Mouse (Mus musculus) neural tube, embryonic 11.5 days (tissue): Measurements from ENCODE around the gene Ogg1. TPM values are rescaled to one million over a fixed set of nuclear protein-coding genes. Genes with fewer than 3 reads are reported as not detected.

ENCODE experiments used
- ATAC-seq: fragments of 200-750 bp; cut with Nextera tagmentation; 2 replicates; pipeline ENCODE4 v1.8.0; 2017; ENCODE audit warnings: moderate number of reproducible peaks, mild to moderate bottlenecking, moderate TSS enrichment, moderate library complexity; ENCODE audit not compliant: insufficient read depth, low FRiP score, low TSS enrichment
- DNase-seq: peaks from one replicate; pipeline ENCODE4 v3.0.0-alpha.2; 2015; ENCODE audit warnings: low spot score
- H3K27ac ChIP-seq: fragments of 300-500 bp; sonication (generic); 2 replicates; pipeline ENCODE4 v1.5.1; 2014; ENCODE audit warnings: low read depth, mild to moderate bottlenecking, low read length
- H3K27me3 ChIP-seq: fragments of 300-500 bp; sonication (generic); 2 replicates; pipeline ENCODE4 v1.6.1; 2014; ENCODE audit warnings: mild to moderate bottlenecking, low read length, mixed read lengths; ENCODE audit not compliant: control insufficient read depth, insufficient read depth
- H3K36me3 ChIP-seq: fragments of 300-500 bp; sonication (generic); 2 replicates; pipeline ENCODE4 v1.6.1; 2014; ENCODE audit warnings: mild to moderate bottlenecking, low read length, moderate library complexity, mixed read lengths; ENCODE audit not compliant: control insufficient read depth, insufficient read depth
- H3K4me1 ChIP-seq: fragments of 300-500 bp; sonication (generic); 2 replicates; pipeline ENCODE4 v1.6.1; 2014; ENCODE audit warnings: low read length, mixed read lengths; ENCODE audit not compliant: control insufficient read depth, insufficient read depth
- H3K4me2 ChIP-seq: fragments of 300-500 bp; sonication (generic); 2 replicates; pipeline ENCODE4 v1.6.1; 2014; ENCODE audit warnings: low read depth, mild to moderate bottlenecking, moderate library complexity
- H3K4me3 ChIP-seq: fragments of 300-500 bp; sonication (generic); 2 replicates; pipeline ENCODE4 v1.5.1; 2014; ENCODE audit warnings: low read depth, low read length
- H3K9ac ChIP-seq: fragments of 300-500 bp; sonication (generic); 2 replicates; pipeline ENCODE4 v1.6.1; 2014; ENCODE audit warnings: mild to moderate bottlenecking, low read length
- H3K9me3 ChIP-seq: fragments of 300-500 bp; sonication (generic); 2 replicates; pipeline ENCODE4 v1.6.1; 2016; ENCODE audit warnings: low read length; ENCODE audit not compliant: control insufficient read depth
- WGBS: fragments of 180-500 bp; shearing (Covaris S2); extraction: QIAGEN DNeasy Blood & Tissue Kit; methylation state at CpG from one replicate; pipeline ENCODE4 v1.1.7; 2014; 5-methylcytosine and 5-hydroxymethylcytosine counted together
- polyA plus RNA-seq: library from polyadenylated mRNA; unstranded; fragments of >200 nt; fragmentation: Nextera tagmentation; extraction: Ambion mirVana; gene quantifications from 2 replicates; pipeline ENCODE4 v1.2.1, GENCODE M21; 2014

Ogg1 gene
- polyA plus RNA-seq, 1 experiment from 2014 or later: 13.1 TPM

GRCm38 (mm10) chr6:113334216-113334615 is 7.4 kb downstream of the Ogg1 start:
- Histone ChIP-seq H3K27ac (no peak overlapping the region), H3K27me3 (no peaks in the 10 kb centered on the region), H3K4me1 (no peaks in the 10 kb centered on the region), H3K4me3 (no peak overlapping the region), H3K9ac (no peak overlapping the region), H3K4me2 (no peak overlapping the region), H3K9me3 (no peaks in the 10 kb centered on the region), H3K36me3 (peaks cover 7% of the 10 kb centered on the region; the same call in 1 of the 2 replicates)
- ATAC-seq (no peak), DNase-seq (no peak)
- 79% methylated on average over 6 of the region's 6 CpGs for WGBS

GRCm38 (mm10) chr6:113336852-113337620 is 10.3 kb downstream of the Ogg1 start:
- WGBS: 85% methylated on average over 8 of the region's 8 CpGs
- 0 out of 2 replicates have a peak, but pooled peaks cover 2% of the 10 kb centered on the region for H3K4me1 ChIP-seq
- no peaks in the 10 kb centered on the region for H3K27me3 ChIP-seq
- peaks cover 7% of the 10 kb centered on the region; the same call in 1 of the 2 replicates for H3K36me3 ChIP-seq
- H3K9me3 ChIP-seq: no peaks in the 10 kb centered on the region
- no peak for ATAC-seq
- H3K27ac ChIP-seq: no peak overlapping the region
- no peak overlapping the region for H3K4me3 ChIP-seq
- DNase-seq: no peak
- no peak overlapping the region for H3K4me2 ChIP-seq
- no peak overlapping the region for H3K9ac ChIP-seq

DNA sequence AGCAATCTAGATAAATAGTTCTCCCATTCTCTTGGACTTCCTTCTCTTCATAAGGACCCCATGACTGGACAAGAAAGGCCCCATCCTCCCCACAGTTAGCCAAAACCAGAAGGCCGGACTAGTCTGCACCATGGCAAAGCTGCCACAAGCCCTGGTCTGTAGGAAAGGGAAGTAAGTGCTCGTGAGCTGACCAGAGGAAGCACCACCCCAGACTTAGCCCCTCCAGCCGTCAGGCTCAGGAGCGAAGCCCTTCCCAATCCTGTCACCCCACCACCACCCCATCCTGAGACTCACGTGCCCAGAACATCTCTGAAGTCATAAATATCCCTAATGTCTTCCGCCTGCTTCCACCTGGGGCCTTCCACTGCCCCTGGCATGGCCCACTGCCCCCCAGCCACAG is 14.8 kb downstream of the Ogg1 start:
- ATAC-seq (no peak), DNase-seq (no peak)
- no peaks in the 10 kb centered on the region for H3K9me3 ChIP-seq
- 81% methylated on average over 6 of the region's 6 CpGs for WGBS
- no peak overlapping the region for H3K4me3 ChIP-seq
- H3K36me3 ChIP-seq: no peaks in the 10 kb centered on the region
- H3K27me3 ChIP-seq: no peaks in the 10 kb centered on the region
- H3K9ac ChIP-seq: no peak overlapping the region
- H3K27ac ChIP-seq: no peak overlapping the region
- H3K4me2 ChIP-seq: no peak overlapping the region
- peaks cover 7% of the 10 kb centered on the region for H3K4me1 ChIP-seq

DNA sequence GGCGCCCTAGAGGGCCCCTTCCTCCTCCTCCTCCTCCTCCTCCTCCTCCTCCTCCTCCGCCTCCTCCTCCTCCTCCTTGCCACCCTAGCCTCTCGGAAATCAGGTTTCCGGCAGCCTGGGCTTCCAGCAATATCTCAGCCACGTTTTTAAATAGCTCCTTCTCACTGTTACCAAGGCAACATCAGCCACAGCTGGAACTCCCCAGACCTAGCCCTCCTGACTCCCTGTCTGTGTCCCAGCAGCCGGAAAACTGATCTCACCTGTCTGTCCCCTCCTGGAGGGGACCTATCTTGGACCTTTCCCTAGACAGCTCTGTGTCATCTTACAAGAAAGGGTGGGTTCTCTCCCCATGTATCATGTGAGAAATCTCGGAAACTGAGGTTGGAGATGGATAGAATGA is 15.5 kb downstream of the Ogg1 start:
- 42% methylated on average over 4 of the region's 7 CpGs for WGBS
- no peak overlapping the region for H3K4me3 ChIP-seq
- H3K4me1 ChIP-seq: peaks cover 7% of the 10 kb centered on the region
- H3K9me3 ChIP-seq: no peaks in the 10 kb centered on the region
- no peak overlapping the region for H3K4me2 ChIP-seq
- no peak overlapping the region for H3K9ac ChIP-seq
- H3K36me3 ChIP-seq: no peaks in the 10 kb centered on the region
- DNase-seq (no peak), ATAC-seq (no peak)
- H3K27ac ChIP-seq: no peak overlapping the region
- no peaks in the 10 kb centered on the region for H3K27me3 ChIP-seq

GRCm38 (mm10) chr6:113343177-113344092 is 16.7 kb downstream of the Ogg1 start, which contains the start of gene Camk1:
Gene Camk1, minus strand, starts transcription at chr6:113343984.
- H3K9me3 ChIP-seq: no peaks in the 10 kb centered on the region
- H3K4me2 ChIP-seq: peak within 1 kb of the TSS; percentile 93
- H3K36me3 ChIP-seq: no peaks in the 10 kb centered on the region
- H3K4me1 ChIP-seq: peaks cover 7% of the 10 kb centered on the region
- DNase-seq: peak; percentile 76
- peak; percentile 83; the same call in 1 of the 2 replicates for ATAC-seq
- 15% methylated on average over 32 of the region's 32 CpGs for WGBS
- H3K9ac ChIP-seq: peak within 1 kb of the TSS; percentile 86
- H3K27ac ChIP-seq: no peak within 1 kb of the TSS
- peak within 1 kb of the TSS; percentile 50 for H3K4me3 ChIP-seq
- H3K27me3 ChIP-seq: no peaks in the 10 kb centered on the region

DNA sequence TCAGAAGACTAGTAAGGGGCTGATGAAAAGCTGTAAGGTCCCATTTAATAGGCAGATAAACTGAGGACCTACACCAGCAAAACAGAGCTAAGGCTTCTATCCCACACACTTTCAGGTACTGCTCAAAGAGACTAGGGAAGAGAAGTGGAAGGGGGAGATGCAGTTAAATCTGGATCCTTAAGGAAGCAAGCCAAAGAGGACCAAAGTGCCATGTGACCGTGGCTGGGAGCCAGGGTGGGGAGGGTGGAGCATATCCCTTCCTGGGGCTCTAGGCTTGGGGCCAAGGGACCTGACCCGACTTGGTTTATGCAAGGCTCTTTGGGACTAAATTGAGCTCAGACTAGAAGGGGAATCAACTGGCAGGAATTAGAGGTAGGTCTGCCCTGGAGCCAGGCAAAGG is 17.5 kb downstream of the Ogg1 start:
- Histone ChIP-seq H3K27me3 (no peaks in the 10 kb centered on the region), H3K4me2 (no peak overlapping the region), H3K36me3 (no peaks in the 10 kb centered on the region), H3K27ac (no peak overlapping the region), H3K4me3 (no peak overlapping the region), H3K9me3 (no peaks in the 10 kb centered on the region), H3K4me1 (peaks cover 7% of the 10 kb centered on the region), H3K9ac (no peak overlapping the region)
- no peak for DNase-seq
- no peak for ATAC-seq
- WGBS: 66% methylated on average over 2 of the region's 2 CpGs

DNA sequence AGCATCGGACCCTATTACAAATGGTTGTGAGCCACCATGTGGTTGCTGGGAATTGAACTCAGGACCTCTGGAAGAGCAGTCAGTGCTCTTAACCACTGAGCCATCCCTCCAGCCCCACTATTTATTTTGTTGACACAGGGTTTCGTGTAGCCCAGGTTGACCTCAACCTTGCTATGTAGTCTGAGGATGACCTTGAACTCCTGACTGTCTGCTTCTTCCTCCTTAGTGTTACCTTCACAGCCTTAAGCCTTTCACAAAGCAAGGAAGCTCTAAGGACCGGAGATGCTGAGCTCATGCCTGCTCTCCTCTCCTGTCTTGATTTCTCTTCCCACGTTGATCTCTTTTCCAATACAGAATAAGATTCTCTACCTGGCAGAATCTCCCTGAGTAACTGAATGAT is 20.1 kb downstream of the Ogg1 start:
- H3K27me3 ChIP-seq: no peaks in the 10 kb centered on the region
- H3K36me3 ChIP-seq: no peaks in the 10 kb centered on the region
- WGBS: 82% methylated on average over 4 of the region's 4 CpGs

DNA sequence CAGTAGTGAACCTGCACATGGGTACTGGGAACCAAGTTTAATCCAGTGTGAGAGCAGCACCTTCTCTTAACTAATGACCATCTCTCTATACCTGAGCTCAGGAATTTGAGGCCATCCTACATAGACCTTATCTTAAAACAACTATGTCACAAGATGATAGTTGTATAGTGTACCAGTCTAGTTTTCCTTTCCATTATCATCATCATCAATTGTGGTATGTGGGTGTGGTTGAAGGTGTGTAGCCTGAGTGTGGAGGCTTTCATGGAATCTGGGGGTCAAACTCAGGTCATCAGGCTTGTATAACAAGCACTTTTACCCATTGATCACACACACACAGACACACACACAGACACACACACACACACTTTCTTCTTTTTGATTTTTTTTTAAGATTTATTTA is 23.8 kb downstream of the Ogg1 start:
- H3K4me1 ChIP-seq: no peaks in the 10 kb centered on the region
- no peaks in the 10 kb centered on the region for H3K9me3 ChIP-seq
- no peak overlapping the region for H3K4me2 ChIP-seq
- H3K36me3 ChIP-seq: no peaks in the 10 kb centered on the region
- no peak overlapping the region for H3K9ac ChIP-seq
- no peak overlapping the region for H3K4me3 ChIP-seq
- no peak for ATAC-seq
- DNase-seq: no peak
- no peak overlapping the region for H3K27ac ChIP-seq
- no peaks in the 10 kb centered on the region for H3K27me3 ChIP-seq

More for the DNA sequence above, 20.1 kb downstream of the Ogg1 start:
- Histone ChIP-seq H3K4me2 (no peak overlapping the region), H3K9ac (no peak overlapping the region), H3K4me1 (peaks cover 5% of the 10 kb centered on the region), H3K27ac (no peak overlapping the region), H3K9me3 (no peaks in the 10 kb centered on the region), H3K4me3 (no peak overlapping the region)
- no peak for DNase-seq
- no peak for ATAC-seq
